Mouse (Mus musculus) intestine, embryonic 15.5 days (tissue): Measurements from ENCODE around the gene Aoc2. TPM values are rescaled to one million over a fixed set of nuclear protein-coding genes. Genes with fewer than 3 reads are reported as not detected.
A peak's percentile ranks its signal among the peaks of the same experiment; 100 is the strongest.
"Not testable (repeated sequence)": the region's sequence is repeated elsewhere in the genome, so short reads cannot be mapped to it uniquely, and the experiment has no call there.

ENCODE experiments used
- ATAC-seq: fragments of 200-750 bp; cut with Nextera tagmentation; 2 replicates; pipeline ENCODE4 v1.8.0; 2017; ENCODE audit warnings: moderate TSS enrichment, moderate library complexity
- H3K27ac ChIP-seq: fragments of 300-500 bp; sonication (generic); 2 replicates; pipeline ENCODE4 v1.5.1; 2015; ENCODE audit warnings: mild to moderate bottlenecking, inconsistent platforms
- H3K27me3 ChIP-seq: fragments of 300-500 bp; sonication (generic); replicated peaks from 2 replicates; pipeline ENCODE4 v1.6.1; 2015; ENCODE audit warnings: inconsistent platforms
- H3K36me3 ChIP-seq: fragments of 300-500 bp; sonication (generic); 2 replicates; pipeline ENCODE4 v1.6.1; 2015; ENCODE audit warnings: inconsistent platforms
- H3K4me1 ChIP-seq: fragments of 300-500 bp; sonication (generic); replicated peaks from 2 replicates; pipeline ENCODE4 v1.6.1; 2015; ENCODE audit warnings: inconsistent platforms
- H3K4me2 ChIP-seq: fragments of 300-500 bp; sonication (generic); replicated peaks from 2 replicates; pipeline ENCODE4 v1.6.1; 2015; ENCODE audit warnings: mild to moderate bottlenecking, inconsistent platforms
- H3K4me3 ChIP-seq: fragments of 300-500 bp; sonication (generic); replicated peaks from 2 replicates; pipeline ENCODE4 v1.5.1; 2015; ENCODE audit warnings: inconsistent platforms
- H3K9ac ChIP-seq: fragments of 300-500 bp; sonication (generic); 2 replicates; pipeline ENCODE4 v1.6.1; 2015; ENCODE audit warnings: inconsistent platforms
- H3K9me3 ChIP-seq: fragments of 300-500 bp; sonication (generic); 2 replicates; pipeline ENCODE4 v1.6.1; 2016; ENCODE audit warnings: inconsistent platforms
- whole genome bisulfite sequencing: fragments of 180-500 bp; shearing (Covaris S2); methylation state at CpG from one replicate; pipeline ENCODE4 v1.1.7; 2015; 5-methylcytosine and 5-hydroxymethylcytosine counted together
- polyA plus RNA-seq: library from polyadenylated mRNA; unstranded; fragments of >200 nt; fragmentation: Nextera tagmentation; extraction: Ambion mirVana; gene quantifications from 2 replicates; pipeline ENCODE4 v1.2.1, GENCODE M21; 2015

Aoc2 gene
- polyA plus RNA-seq, 1 experiment from 2014 or later: 1.3 TPM

- Histone ChIP-seq H3K9ac (no peak overlapping the region), H3K27me3 (no peaks in the 10 kb centered on the region), H3K4me1 (peaks cover 3% of the 10 kb centered on the region; the same call in 1 of the 2 replicates), H3K36me3 (peaks cover 54% of the 10 kb centered on the region), H3K4me2 (no peak overlapping the region), H3K9me3 (no peaks in the 10 kb centered on the region), H3K4me3 (no peak overlapping the region), H3K27ac (no peak overlapping the region)
- 7% methylated on average over 4 of the region's 4 CpGs for WGBS
- peak; percentile 67 for ATAC-seq
Measured at GRCm38 (mm10) chr11:101323609-101324008, 1.3 kb upstream of the Aoc2 start.

GRCm38 (mm10) chr11:101325201-101325600 is 338 bp downstream of the Aoc2 start:
- ATAC-seq, H3K4me3 ChIP-seq, H3K9me3 ChIP-seq, H3K27ac ChIP-seq, H3K4me1 ChIP-seq, H3K27me3 ChIP-seq, H3K4me2 ChIP-seq, H3K9ac ChIP-seq: not testable (repeated sequence)
- peaks cover 44% of the 10 kb centered on the region for H3K36me3 ChIP-seq
- WGBS: 91% methylated on average over 11 of the region's 11 CpGs

GRCm38 (mm10) chr11:101326147-101326546 is 1.3 kb downstream of the Aoc2 start:
- H3K27ac ChIP-seq: no peak overlapping the region
- no peak overlapping the region for H3K4me3 ChIP-seq
- no peak overlapping the region for H3K9ac ChIP-seq
- H3K9me3 ChIP-seq: no peaks in the 10 kb centered on the region
- H3K27me3 ChIP-seq: no peaks in the 10 kb centered on the region
- peaks cover 4% of the 10 kb centered on the region; the same call in 1 of the 2 replicates for H3K4me1 ChIP-seq
- H3K36me3 ChIP-seq: peaks cover 36% of the 10 kb centered on the region
- WGBS: 88% methylated on average over 11 of the region's 11 CpGs
- H3K4me2 ChIP-seq: no peak overlapping the region
- no peak for ATAC-seq

GRCm38 (mm10) chr11:101327311-101327710 is 2.4 kb downstream of the Aoc2 start:
- ATAC-seq: no peak
- no peaks in the 10 kb centered on the region for H3K27me3 ChIP-seq
- H3K4me1 ChIP-seq: peaks cover 4% of the 10 kb centered on the region; the same call in 1 of the 2 replicates
- H3K4me2 ChIP-seq: no peak overlapping the region
- no peak overlapping the region for H3K4me3 ChIP-seq
- peaks cover 31% of the 10 kb centered on the region for H3K36me3 ChIP-seq
- no peak overlapping the region for H3K9ac ChIP-seq
- no peak overlapping the region for H3K27ac ChIP-seq
- H3K9me3 ChIP-seq: no peaks in the 10 kb centered on the region
- 32% methylated on average over 3 of the region's 3 CpGs for WGBS

GRCm38 (mm10) chr11:101328941-101329635 is 4.2 kb downstream of the Aoc2 start:
- no peak overlapping the region for H3K27ac ChIP-seq

GRCm38 (mm10) chr11:101330371-101330924 is 5.6 kb downstream of the Aoc2 start, which contains the start of gene Aoc3:
Gene Aoc3, plus strand, starts transcription at chr11:101330605.
- peak; percentile 55; the same call in 1 of the 2 replicates for ATAC-seq
- Histone ChIP-seq H3K9ac (no peak within 1 kb of the TSS), H3K4me3 (no peak within 1 kb of the TSS), H3K27me3 (no peaks in the 10 kb centered on the region), H3K9me3 (no peaks in the 10 kb centered on the region), H3K27ac (peak within 1 kb of the TSS; percentile 44; the same call in 1 of the 2 replicates), H3K4me1 (peaks cover 4% of the 10 kb centered on the region; the same call in 1 of the 2 replicates), H3K36me3 (peaks cover 5% of the 10 kb centered on the region), H3K4me2 (peak within 1 kb of the TSS; percentile 19)
- WGBS: 54% methylated on average over 7 of the region's 7 CpGs

More at GRCm38 (mm10) chr11:101328941-101329635, 4.2 kb downstream of the Aoc2 start:
- H3K4me2 ChIP-seq: no peak overlapping the region
- WGBS: 80% methylated on average over 6 of the region's 6 CpGs
- H3K27me3 ChIP-seq: no peaks in the 10 kb centered on the region
- H3K36me3 ChIP-seq: peaks cover 18% of the 10 kb centered on the region
- H3K9ac ChIP-seq: no peak overlapping the region
- no peaks in the 10 kb centered on the region for H3K9me3 ChIP-seq
- ATAC-seq: no peak
- H3K4me1 ChIP-seq: peaks cover 4% of the 10 kb centered on the region; the same call in 1 of the 2 replicates
- no peak overlapping the region for H3K4me3 ChIP-seq

- 0 out of 2 replicates have a peak overlapping the region, but pooled peaks have one; percentile 19 for H3K4me2 ChIP-seq
- 68% methylated on average over 6 of the region's 6 CpGs for WGBS
- H3K27me3 ChIP-seq, H3K9me3 ChIP-seq, H3K4me1 ChIP-seq, H3K4me3 ChIP-seq, H3K9ac ChIP-seq, ATAC-seq, H3K36me3 ChIP-seq: not testable (repeated sequence)
- peak overlapping the region; percentile 44; the same call in 1 of the 2 replicates for H3K27ac ChIP-seq
Measured at GRCm38 (mm10) chr11:101330961-101331360, 6.1 kb downstream of the Aoc2 start.

- WGBS: 82% methylated on average over 3 of the region's 3 CpGs
- Histone ChIP-seq H3K4me2 (peak overlapping the region; percentile 14; the same call in 1 of the 2 replicates), H3K4me3 (no peak overlapping the region), H3K36me3 (no peaks in the 10 kb centered on the region), H3K9ac (no peak overlapping the region), H3K27ac (0 out of 2 replicates have a peak overlapping the region, but pooled peaks have one; percentile 13), H3K27me3 (no peaks in the 10 kb centered on the region), H3K9me3 (no peaks in the 10 kb centered on the region), H3K4me1 (peaks cover 8% of the 10 kb centered on the region; the same call in 1 of the 2 replicates)
- no peak for ATAC-seq
Measured at GRCm38 (mm10) chr11:101332537-101332936, 7.7 kb downstream of the Aoc2 start.

- WGBS: 52% methylated on average over 10 of the region's 10 CpGs
- Histone ChIP-seq H3K4me2 (peak overlapping the region; percentile 35), H3K9me3 (no peaks in the 10 kb centered on the region), H3K36me3 (no peaks in the 10 kb centered on the region), H3K27me3 (no peaks in the 10 kb centered on the region), H3K4me1 (peaks cover 13% of the 10 kb centered on the region), H3K4me3 (no peak overlapping the region), H3K27ac (no peak overlapping the region), H3K9ac (no peak overlapping the region)
- ATAC-seq: no peak
Measured at GRCm38 (mm10) chr11:101334023-101334422, 9.2 kb downstream of the Aoc2 start.

GRCm38 (mm10) chr11:101334516-101334915 is 9.7 kb downstream of the Aoc2 start:
- no peak overlapping the region for H3K27ac ChIP-seq
- no peak overlapping the region for H3K4me3 ChIP-seq
- H3K4me2 ChIP-seq: peak overlapping the region; percentile 35; the same call in 1 of the 2 replicates
- peaks cover 13% of the 10 kb centered on the region for H3K4me1 ChIP-seq
- WGBS: 22% methylated on average over 6 of the region's 6 CpGs
- no peak overlapping the region for H3K9ac ChIP-seq
- no peaks in the 10 kb centered on the region for H3K36me3 ChIP-seq
- H3K9me3 ChIP-seq: no peaks in the 10 kb centered on the region
- H3K27me3 ChIP-seq: no peaks in the 10 kb centered on the region
- ATAC-seq: no peak

GRCm38 (mm10) chr11:101335685-101336084 is 10.8 kb downstream of the Aoc2 start:
- Histone ChIP-seq H3K27me3 (no peaks in the 10 kb centered on the region), H3K4me2 (no peak overlapping the region), H3K4me1 (peaks cover 13% of the 10 kb centered on the region), H3K27ac (no peak overlapping the region), H3K4me3 (no peak overlapping the region), H3K9me3 (no peaks in the 10 kb centered on the region), H3K9ac (no peak overlapping the region), H3K36me3 (no peaks in the 10 kb centered on the region)
- no peak for ATAC-seq
- whole genome bisulfite sequencing: 80% methylated on average over 9 of the region's 9 CpGs

GRCm38 (mm10) chr11:101338123-101338760 is 13.4 kb downstream of the Aoc2 start:
- Histone ChIP-seq H3K4me2 (peak overlapping the region; percentile 59), H3K27me3 (no peaks in the 10 kb centered on the region), H3K9me3 (no peaks in the 10 kb centered on the region), H3K36me3 (no peaks in the 10 kb centered on the region), H3K27ac (peak overlapping the region; percentile 63), H3K9ac (no peak overlapping the region), H3K4me3 (peak overlapping the region; percentile 4), H3K4me1 (peaks cover 13% of the 10 kb centered on the region)
- WGBS: 3% methylated on average over 9 of the region's 9 CpGs
- ATAC-seq: peak; percentile 91
